Mouse (Mus musculus): ENCODE measurements around the gene Rab30. TPM values are rescaled to one million over a fixed set of nuclear protein-coding genes. Genes with fewer than 3 reads are reported as not detected.

The Rab30 gene
- total and polyA plus RNA-seq, 3 experiments: 39.1 to 105 (median 66.2) TPM

DNA sequence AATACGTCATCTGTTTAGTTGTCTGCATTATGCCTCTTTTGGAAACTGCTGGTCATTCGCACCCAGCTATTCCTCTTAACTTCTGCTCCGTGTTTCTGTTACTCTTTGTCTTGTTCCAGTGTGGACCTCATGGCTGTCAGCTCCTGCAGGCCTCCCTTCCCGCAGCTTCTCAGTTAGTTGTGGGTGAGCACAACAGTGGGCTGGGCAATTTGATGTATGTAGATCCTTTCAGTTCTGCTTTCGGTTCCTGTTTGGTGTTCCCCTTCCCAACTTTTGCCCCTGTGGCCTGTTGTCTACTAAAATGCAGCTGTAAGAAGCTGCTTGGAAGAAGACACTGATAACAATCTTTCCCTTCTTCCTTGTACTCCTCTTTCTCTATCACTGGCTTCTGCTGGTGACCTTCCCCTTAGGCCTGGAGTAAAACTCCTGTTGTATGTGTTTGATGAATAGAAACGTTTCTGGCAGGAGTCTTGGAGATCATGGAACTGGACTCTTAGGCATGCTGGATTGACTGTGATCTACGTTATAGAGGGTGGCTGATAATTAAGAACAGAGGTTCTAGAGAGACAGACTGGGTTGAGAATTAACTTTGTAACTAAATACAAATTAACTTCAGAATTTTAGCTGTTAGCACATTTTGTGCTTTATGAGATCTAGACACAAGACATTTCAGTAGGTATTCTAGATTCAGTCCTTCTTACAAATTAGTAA lies 137.3 kb downstream of the Rab30 start (continued):
- TF ChIP-seq ZC3H11A (IDR thresholded peaks at IDR 0.05; ENCODE audit: low read depth, low read length) (no peak), HCFC1 (IDR thresholded peaks at IDR 0.05; ENCODE audit: low read depth, low read length) (no peak), BHLHE40 (IDR thresholded peaks at IDR 0.05; ENCODE audit: low read depth, low read length) (peak; percentile 63; the same call in 1 of the 2 replicates), ZNF384 (IDR thresholded peaks at IDR 0.05; ENCODE audit: low read depth, low read length) (no peak), GABPA (IDR thresholded peaks at IDR 0.05; ENCODE audit: insufficient replicate concordance, low read depth, low read length) (no peak), POLR2AphosphoS2 (IDR thresholded peaks at IDR 0.05; ENCODE audit: low read depth, low read length) (no peak), JUN (IDR thresholded peaks at IDR 0.05; ENCODE audit: insufficient read depth, low read depth, low read length) (peak; percentile 39; the same call in 1 of the 2 replicates), ETS1 (conservative IDR thresholded peaks at IDR 0.05; ENCODE audit: low read depth, low read length) (peak; percentile 82), CHD1 (IDR thresholded peaks at IDR 0.05; ENCODE audit: low read depth, low read length) (no peak), JUND (conservative IDR thresholded peaks at IDR 0.05; ENCODE audit: low read depth, low read length) (peak; percentile 38; the same call in 1 of the 2 replicates), RCOR1 (conservative IDR thresholded peaks at IDR 0.05; ENCODE audit: low read depth, low read length) (peak; percentile 86; the same call in 1 of the 2 replicates), CTCF (conservative IDR thresholded peaks at IDR 0.05 in 1 of 2, IDR thresholded peaks at IDR 0.05 in 1 of 2; ENCODE audit: low read depth in 2 of 2, low read length in 2 of 2) (no peak), UBTF (IDR thresholded peaks at IDR 0.05; ENCODE audit: low read depth, low read length) (peak; percentile 18; the same call in 1 of the 2 replicates), EP300 (IDR thresholded peaks at IDR 0.05; ENCODE audit: low read length) (peak; percentile 99)

DNA sequence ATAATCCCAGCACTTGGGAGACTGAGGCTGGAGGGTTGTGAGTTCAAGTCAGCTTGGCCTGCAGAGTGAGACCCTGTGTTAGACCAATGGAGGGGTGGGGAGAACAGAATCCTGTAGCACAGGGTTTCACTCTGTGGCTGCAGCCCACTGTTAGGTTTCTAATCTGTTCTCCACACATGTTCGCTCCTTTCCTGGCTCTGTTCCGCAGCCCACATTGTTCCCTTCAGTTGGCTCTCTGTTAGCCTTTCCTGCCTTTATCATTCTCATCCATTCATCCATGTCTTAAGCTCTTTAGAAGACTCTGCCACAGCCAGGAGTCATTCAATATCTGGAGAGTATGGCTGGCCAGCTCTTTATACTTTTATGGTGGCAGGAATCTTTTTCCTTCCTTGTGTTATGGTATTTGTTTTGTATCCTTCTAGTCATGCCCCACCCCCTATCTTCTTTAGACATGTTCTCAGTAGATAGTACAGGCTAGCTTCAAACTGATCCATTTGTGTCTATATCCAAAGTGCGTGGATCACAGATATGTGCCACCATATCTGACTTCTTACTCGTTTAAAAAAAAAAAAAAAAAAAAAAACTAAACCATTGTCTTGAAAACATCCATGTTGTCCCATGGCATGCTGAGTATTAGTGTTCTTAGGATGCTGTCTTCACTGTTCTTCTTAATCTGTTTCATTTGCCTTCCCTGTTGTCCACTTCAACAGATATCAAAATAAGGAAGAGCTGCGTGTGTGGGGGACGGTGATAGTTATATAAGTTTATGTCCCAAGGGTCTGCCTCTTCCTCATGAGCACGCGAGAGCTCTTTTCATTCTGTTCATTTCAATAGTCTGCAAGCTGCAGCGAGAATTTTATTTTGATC lies 142.7 kb downstream of the Rab30 start:
- no peak overlapping the region for H3K27ac ChIP-seq (ENCODE audit: insufficient read depth, low read depth)
- in situ Hi-C loops (cut with MboI; ENCODE audit: low pct_ligation_motif_present, low pct_unique_long_range_greater_than_20kb, low sequenced_read_pairs): no loop called here
- no peak for TF ChIP-seq NELFE (IDR thresholded peaks at IDR 0.05; ENCODE audit: low read depth, low read length)
- no peak for DNase-seq (ENCODE audit: extremely low read depth)
- peaks cover 6 to 28% of the 10 kb centered on the region in 2 experiments for H3K4me1 ChIP-seq (ENCODE audit: control insufficient read depth in 1 of 2, insufficient read depth in 2 of 2)
- H3K27me3 ChIP-seq (replicated peaks): no peaks in the 10 kb centered on the region
- no peaks in the 10 kb centered on the region for H3K79me2 ChIP-seq (replicated peaks; ENCODE audit: control insufficient read depth, extremely low read depth, insufficient read depth, poor library complexity, severe bottlenecking)
- no peak overlapping the region for H3K4me3 ChIP-seq (replicated peaks in 1 of 3; ENCODE audit: low read depth in 2 of 3, low read length in 2 of 3, poor library complexity in 1 of 3)
- H3K4me2 ChIP-seq (ENCODE audit: insufficient read depth, low read depth, poor library complexity, severe bottlenecking): no peak overlapping the region
- H3K9me3 ChIP-seq (replicated peaks; ENCODE audit: low read length): no peaks in the 10 kb centered on the region
- H3K9ac ChIP-seq (ENCODE audit: insufficient read depth, low read depth): no peak overlapping the region
- dilution Hi-C loops (cut with MboI; ENCODE audit: extremely low pct_ligation_motif_present, extremely low pct_unique_long_range_greater_than_20kb, low sequenced_read_pairs): no loop called here
- peaks cover 0 to 61% of the 10 kb centered on the region in 2 experiments for H3K36me3 ChIP-seq (replicated peaks in 1 of 2; ENCODE audit: control insufficient read depth in 1 of 2, insufficient read depth in 1 of 2, low read length in 1 of 2)
